Mouse (Mus musculus): ENCODE measurements at regions not wholly inside any gene's neighbourhood (a gene's known extent, or its start where the extent isn't known, plus 50 kb on each side); places are given as distances from the start of the nearest gene placed in this dataset.

DNA sequence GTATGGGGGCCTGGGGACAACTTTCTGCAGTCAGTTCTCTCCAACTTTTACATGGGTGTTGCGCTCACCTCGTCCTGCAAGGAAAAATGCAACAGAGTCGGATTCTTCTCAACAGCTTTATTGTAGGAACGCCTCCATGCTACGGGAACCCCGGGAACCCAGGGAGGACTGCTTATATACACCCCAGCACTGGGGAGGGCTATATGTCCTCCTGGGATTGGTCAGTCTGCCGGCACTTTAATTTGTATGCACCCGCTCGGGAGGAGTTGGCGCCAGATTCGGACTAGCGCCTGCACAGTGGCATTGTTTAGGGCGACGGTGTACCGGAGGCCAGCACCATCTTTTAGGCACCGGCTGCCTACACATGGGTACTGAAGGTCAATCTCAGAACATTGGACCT, 864.5 kb upstream of the Sel1l start:
- no peaks in the 10 kb centered on the region for H3K36me3 ChIP-seq
- no peak overlapping the region for H3K9ac ChIP-seq
- no peak overlapping the region for H3K27ac ChIP-seq
- 95% methylated on average over 16 of the region's 16 CpGs for WGBS
- no peaks in the 10 kb centered on the region for H3K9me3 ChIP-seq
- no peaks in the 10 kb centered on the region for H3K27me3 ChIP-seq
- H3K4me2 ChIP-seq (replicated peaks) = no peak overlapping the region
- no peak for ATAC-seq (ENCODE audit: low FRiP score, low read depth)
- no peak overlapping the region for H3K4me3 ChIP-seq
- no peaks in the 10 kb centered on the region for H3K4me1 ChIP-seq

DNA sequence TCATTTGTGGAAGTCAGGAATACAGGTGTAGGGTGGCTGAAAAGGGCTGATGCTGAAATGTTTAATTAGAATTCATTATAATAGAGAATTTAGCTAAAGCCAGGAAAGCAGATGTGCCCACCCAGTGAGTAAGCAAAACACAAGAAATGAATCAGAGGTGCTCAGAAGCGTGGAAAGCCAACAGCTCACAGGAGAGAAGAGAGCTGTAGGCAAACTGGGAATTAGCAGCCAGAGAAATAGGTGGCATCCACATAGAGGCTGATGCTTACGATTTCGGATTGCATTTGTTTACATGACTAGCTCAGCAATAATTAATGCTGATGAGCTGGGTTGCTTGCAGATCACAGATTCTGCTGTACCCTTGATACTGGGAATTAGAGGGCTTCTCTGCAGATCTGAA, 859.5 kb upstream of the Sel1l start:
- no peak for ATAC-seq (ENCODE audit: low FRiP score, low read depth)

DNA sequence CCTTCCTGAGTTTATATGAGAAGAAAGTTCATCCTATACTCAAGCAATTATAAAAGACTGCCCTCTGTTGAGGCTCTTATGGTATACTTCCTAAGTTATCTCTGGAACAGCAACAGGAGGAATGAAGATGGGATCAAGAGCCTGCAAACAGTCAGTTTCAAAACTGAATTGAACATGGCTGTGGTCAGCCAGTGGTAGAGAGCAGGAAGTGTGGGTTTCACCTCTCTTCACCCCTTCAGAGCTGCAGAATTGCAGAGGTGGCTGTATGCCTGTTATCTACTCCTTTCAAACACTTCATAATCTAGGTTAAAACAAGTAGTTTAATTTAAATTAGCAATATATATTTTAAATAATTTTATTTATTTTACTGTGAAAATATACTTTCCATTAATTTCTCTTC, 854.8 kb upstream of the Sel1l start:
- no peaks in the 10 kb centered on the region for H3K36me3 ChIP-seq

More for the DNA sequence above, 859.5 kb upstream of the Sel1l start:
- Histone ChIP-seq H3K4me2 (replicated peaks) (no peak overlapping the region), H3K27me3 (no peaks in the 10 kb centered on the region), H3K27ac (no peak overlapping the region), H3K9ac (no peak overlapping the region), H3K36me3 (no peaks in the 10 kb centered on the region), H3K4me1 (no peaks in the 10 kb centered on the region), H3K4me3 (no peak overlapping the region), H3K9me3 (no peaks in the 10 kb centered on the region)
- WGBS = 50% methylated on average over 3 of the region's 3 CpGs

DNA sequence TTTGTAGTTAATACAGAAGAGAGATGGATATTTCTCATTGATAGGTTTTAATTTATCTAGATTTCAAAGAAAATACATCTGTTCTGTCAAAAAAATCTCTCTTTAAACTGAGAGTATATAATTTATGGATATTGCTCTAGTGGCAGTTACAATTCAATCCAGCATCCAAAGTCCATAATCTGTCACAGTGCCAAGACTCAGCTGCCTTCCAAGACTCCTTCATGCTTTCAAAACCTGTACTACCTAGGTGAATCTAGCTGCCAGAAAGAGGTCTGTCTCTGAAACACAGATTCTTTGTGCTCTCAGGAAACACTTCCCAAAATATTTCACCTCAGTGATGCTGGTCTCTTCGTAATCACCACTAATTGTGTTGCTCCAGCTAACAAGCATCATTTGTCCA, 844.0 kb upstream of the Sel1l start:
- Histone ChIP-seq H3K36me3 (no peaks in the 10 kb centered on the region), H3K4me3 (no peak overlapping the region), H3K27ac (no peak overlapping the region), H3K9ac (no peak overlapping the region), H3K9me3 (no peaks in the 10 kb centered on the region), H3K4me2 (replicated peaks) (no peak overlapping the region), H3K4me1 (no peaks in the 10 kb centered on the region), H3K27me3 (no peaks in the 10 kb centered on the region)
- WGBS = 84% methylated on average over 1 of the region's 1 CpGs
- no peak for ATAC-seq (ENCODE audit: low FRiP score, low read depth)

More for the DNA sequence above, 854.8 kb upstream of the Sel1l start:
- Histone ChIP-seq H3K4me3 (no peak overlapping the region), H3K27me3 (no peaks in the 10 kb centered on the region), H3K9ac (no peak overlapping the region), H3K4me2 (replicated peaks) (no peak overlapping the region), H3K9me3 (no peaks in the 10 kb centered on the region), H3K27ac (no peak overlapping the region), H3K4me1 (no peaks in the 10 kb centered on the region)
- no peak for ATAC-seq (ENCODE audit: low FRiP score, low read depth)

DNA sequence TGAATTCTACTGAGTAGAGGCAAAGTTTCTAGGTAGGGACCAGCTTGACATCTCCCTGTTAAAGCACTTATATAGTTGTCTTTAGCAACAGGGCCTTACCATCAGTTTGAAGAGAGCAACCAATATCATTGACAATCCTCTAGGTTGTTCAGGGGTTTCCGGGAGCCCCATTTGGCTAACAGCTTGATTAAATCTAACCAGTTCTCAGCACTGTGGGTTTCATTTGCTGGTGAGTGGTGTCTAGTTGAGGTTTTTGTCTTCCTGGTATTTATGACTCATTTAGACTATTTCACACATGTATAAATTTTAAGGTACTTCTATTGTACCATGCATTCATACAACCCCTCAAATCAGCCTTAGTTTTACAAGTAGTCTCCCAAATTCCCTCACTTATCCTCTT, 823.4 kb upstream of the Sel1l start:
- ATAC-seq (ENCODE audit: low FRiP score, low read depth) = no peak
- H3K4me3 ChIP-seq = no peak overlapping the region
- H3K27me3 ChIP-seq = no peaks in the 10 kb centered on the region
- WGBS = 92% methylated on average over 1 of the region's 1 CpGs
- H3K9me3 ChIP-seq = no peaks in the 10 kb centered on the region
- no peak overlapping the region for H3K9ac ChIP-seq
- H3K36me3 ChIP-seq = no peaks in the 10 kb centered on the region
- no peak overlapping the region for H3K4me2 ChIP-seq (replicated peaks)
- no peaks in the 10 kb centered on the region for H3K4me1 ChIP-seq
- H3K27ac ChIP-seq = no peak overlapping the region

DNA sequence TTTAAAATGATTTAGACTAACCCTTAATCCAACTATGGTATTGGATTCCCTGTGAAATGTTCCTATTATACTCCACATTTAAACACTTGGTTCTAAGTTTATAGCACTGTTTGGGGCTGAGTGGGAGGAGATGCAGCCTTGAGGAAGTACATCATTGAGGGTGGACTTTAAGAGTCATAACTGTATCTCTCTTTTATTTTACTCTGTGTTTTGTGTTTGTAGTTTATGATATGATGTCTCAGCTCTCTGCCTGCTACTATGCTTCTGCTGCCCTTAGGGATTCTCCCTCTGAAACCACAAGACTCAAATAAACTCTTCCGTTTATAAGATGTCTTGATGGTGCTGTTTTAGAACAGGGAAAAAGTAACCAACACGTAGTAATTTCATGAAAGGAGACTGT, 797.7 kb upstream of the Sel1l start:
- Histone ChIP-seq H3K9me3 (no peaks in the 10 kb centered on the region), H3K4me2 (replicated peaks) (no peak overlapping the region), H3K27ac (no peak overlapping the region), H3K27me3 (no peaks in the 10 kb centered on the region), H3K4me1 (no peaks in the 10 kb centered on the region), H3K9ac (no peak overlapping the region), H3K4me3 (no peak overlapping the region), H3K36me3 (no peaks in the 10 kb centered on the region)
- no peak for ATAC-seq (ENCODE audit: low FRiP score, low read depth)
- WGBS = 74% methylated on average over 2 of the region's 2 CpGs

DNA sequence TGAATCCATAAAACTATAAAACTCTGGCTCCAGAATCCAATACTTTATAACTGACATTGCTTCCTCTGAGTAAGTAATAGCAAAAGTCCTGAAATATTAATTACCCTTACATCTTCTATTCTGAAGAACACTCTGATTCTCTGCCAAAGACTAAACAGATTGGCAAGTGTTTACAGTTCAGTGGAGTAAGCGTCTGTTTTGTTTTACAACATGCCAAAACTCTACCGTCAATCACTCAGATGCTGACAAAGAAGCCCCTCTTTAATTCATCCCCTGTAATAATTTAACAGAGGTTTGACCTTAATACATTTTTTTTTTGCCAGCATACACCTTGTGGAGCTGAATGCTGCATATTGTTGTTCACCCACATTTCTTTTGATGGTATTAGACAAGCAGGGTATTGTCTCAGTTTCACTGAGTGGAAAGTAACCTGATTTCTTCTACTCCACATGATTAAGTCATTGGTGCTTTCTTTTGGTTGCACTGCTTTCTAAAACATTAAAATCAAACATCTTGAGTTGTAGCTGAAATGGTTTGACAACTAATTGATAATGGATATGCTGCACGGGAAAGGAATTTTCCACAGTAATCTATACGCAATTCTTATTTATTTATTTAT, 796.2 kb upstream of the Sel1l start:
- H3K36me3 ChIP-seq = no peaks in the 10 kb centered on the region
- WGBS = 72% methylated on average over 4 of the region's 4 CpGs
- ATAC-seq (ENCODE audit: low FRiP score, low read depth) = no peak
- no peak overlapping the region for H3K4me3 ChIP-seq
- H3K27me3 ChIP-seq = no peaks in the 10 kb centered on the region
- H3K27ac ChIP-seq = no peak overlapping the region
- no peak overlapping the region for H3K4me2 ChIP-seq (replicated peaks)
- H3K4me1 ChIP-seq = no peaks in the 10 kb centered on the region
- no peak overlapping the region for H3K9ac ChIP-seq
- H3K9me3 ChIP-seq = no peaks in the 10 kb centered on the region

DNA sequence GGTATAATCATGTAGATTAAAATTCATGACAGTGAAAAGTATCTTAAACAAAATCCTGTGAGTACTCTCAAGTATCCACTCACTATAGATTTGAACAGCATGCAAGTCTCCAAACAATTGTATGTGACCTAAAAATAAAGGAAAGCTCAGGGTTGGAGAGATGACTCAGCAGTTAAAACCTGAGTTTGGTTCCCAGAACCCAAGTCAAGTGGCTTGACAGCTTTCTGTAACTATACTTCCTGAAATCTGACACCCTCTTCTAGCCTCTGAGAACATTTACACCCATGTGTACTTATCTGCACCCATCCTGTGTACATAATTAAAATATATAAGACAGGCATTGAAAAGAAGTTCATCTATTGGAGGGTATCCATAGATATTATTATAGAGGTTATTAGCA, 770.2 kb upstream of the Sel1l start:
- Histone ChIP-seq H3K4me1 (no peaks in the 10 kb centered on the region), H3K4me3 (no peak overlapping the region), H3K9ac (no peak overlapping the region), H3K36me3 (no peaks in the 10 kb centered on the region), H3K9me3 (no peaks in the 10 kb centered on the region), H3K4me2 (replicated peaks) (no peak overlapping the region), H3K27me3 (no peaks in the 10 kb centered on the region), H3K27ac (no peak overlapping the region)
- ATAC-seq (ENCODE audit: low FRiP score, low read depth) = no peak

DNA sequence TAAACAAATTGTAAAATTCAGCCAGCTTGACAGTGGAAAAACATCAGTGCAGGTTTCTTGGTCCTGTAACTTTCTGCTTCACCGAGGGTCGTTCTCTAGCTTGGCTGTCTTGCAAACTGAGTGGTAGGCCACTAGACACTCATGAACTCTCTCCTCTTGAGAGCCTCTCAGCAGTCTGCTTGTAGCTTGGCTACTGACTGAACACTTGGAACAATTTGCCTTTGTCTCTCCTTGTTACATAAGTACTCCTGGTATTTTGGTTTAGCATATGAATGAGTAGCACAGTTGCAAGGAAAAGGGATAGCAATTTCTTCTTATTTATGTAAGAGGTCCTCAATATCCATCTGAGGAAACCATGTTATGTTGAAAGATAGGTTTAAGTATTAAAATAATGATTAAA, 769.6 kb upstream of the Sel1l start:
- 39% methylated on average over 2 of the region's 2 CpGs for WGBS
- H3K27ac ChIP-seq = no peak overlapping the region
- H3K36me3 ChIP-seq = no peaks in the 10 kb centered on the region
- no peak overlapping the region for H3K9ac ChIP-seq
- no peak overlapping the region for H3K4me2 ChIP-seq (replicated peaks)
- no peaks in the 10 kb centered on the region for H3K4me1 ChIP-seq
- H3K27me3 ChIP-seq = no peaks in the 10 kb centered on the region
- ATAC-seq (ENCODE audit: low FRiP score, low read depth) = no peak
- H3K9me3 ChIP-seq = no peaks in the 10 kb centered on the region
- H3K4me3 ChIP-seq = no peak overlapping the region

DNA sequence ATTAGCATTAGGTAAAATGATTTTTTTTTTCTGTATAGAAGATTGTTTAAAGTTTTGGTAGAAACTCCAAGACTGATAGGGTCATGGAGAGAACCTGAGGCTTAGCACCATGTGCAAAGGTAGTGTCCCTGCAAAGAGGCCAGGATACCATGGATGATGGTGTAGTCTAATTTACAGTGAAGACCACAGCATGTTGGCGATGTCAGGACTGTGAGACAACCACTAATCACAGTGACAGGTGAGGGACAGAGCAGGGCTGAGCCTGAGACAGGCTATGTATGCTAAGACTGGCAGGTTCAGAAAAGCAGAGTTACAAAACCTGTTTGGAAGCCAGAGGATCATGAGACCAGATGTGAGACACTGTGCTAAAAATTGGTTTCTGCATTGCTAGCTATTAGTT, 752.7 kb upstream of the Sel1l start:
- ATAC-seq (ENCODE audit: low FRiP score, low read depth) = no peak

DNA sequence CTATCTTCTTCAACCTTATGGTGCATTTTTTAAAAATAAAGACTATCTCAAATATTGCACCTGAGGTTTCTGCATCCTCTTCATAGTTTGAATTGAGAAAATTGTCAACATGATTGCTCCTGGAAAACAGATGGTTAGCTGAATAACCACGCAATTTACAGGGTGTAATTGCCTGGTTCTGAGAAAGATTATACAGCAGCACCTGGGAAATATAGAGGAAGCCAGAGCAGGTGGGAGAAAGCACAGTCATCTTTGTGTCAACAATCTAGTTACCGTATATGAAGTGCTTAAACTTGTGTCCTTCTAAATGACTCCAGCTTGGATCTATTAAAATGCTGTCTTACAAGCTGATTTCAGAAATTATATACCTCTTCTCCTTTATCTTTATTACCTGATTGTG, 740.8 kb upstream of the Sel1l start:
- WGBS = 50% methylated on average over 2 of the region's 2 CpGs
- no peak overlapping the region for H3K4me2 ChIP-seq (replicated peaks)
- no peak for ATAC-seq (ENCODE audit: low FRiP score, low read depth)

More for the DNA sequence above, 752.7 kb upstream of the Sel1l start:
- H3K27ac ChIP-seq = no peak overlapping the region
- 91% methylated on average over 1 of the region's 1 CpGs for WGBS
- H3K36me3 ChIP-seq = no peaks in the 10 kb centered on the region
- H3K4me2 ChIP-seq (replicated peaks) = no peak overlapping the region
- no peaks in the 10 kb centered on the region for H3K27me3 ChIP-seq
- no peak overlapping the region for H3K4me3 ChIP-seq
- peaks cover 3% of the 10 kb centered on the region; the same call in 1 of the 2 replicates for H3K4me1 ChIP-seq
- H3K9me3 ChIP-seq = no peaks in the 10 kb centered on the region
- H3K9ac ChIP-seq = no peak overlapping the region

DNA sequence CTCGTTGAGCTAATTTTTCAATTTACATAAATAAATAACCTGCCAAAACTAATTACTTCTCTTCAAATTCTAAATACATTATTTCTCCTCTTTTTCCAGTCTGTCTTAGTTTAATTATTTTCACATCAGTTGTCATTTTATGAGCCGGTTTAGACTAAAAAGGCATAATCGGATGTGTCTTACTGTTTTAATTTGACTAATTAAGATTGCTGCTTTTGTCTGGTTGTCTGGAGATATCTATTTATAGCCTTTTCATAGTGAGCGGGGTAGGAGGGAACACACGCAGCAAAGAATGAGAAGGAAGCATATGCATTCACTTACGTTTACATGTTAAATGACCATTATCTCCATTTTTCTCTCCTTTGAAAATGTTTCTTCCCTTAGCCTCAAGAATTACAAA, 740.3 kb upstream of the Sel1l start:
- 71% methylated on average over 6 of the region's 6 CpGs for WGBS
- no peak overlapping the region for H3K9ac ChIP-seq
- no peaks in the 10 kb centered on the region for H3K36me3 ChIP-seq
- no peaks in the 10 kb centered on the region for H3K9me3 ChIP-seq
- H3K4me1 ChIP-seq = no peaks in the 10 kb centered on the region
- no peaks in the 10 kb centered on the region for H3K27me3 ChIP-seq
- ATAC-seq (ENCODE audit: low FRiP score, low read depth) = no peak
- H3K4me2 ChIP-seq (replicated peaks) = no peak overlapping the region
- no peak overlapping the region for H3K27ac ChIP-seq
- H3K4me3 ChIP-seq = no peak overlapping the region

More for the DNA sequence above, 740.8 kb upstream of the Sel1l start:
- H3K9me3 ChIP-seq = no peaks in the 10 kb centered on the region
- no peak overlapping the region for H3K4me3 ChIP-seq
- no peaks in the 10 kb centered on the region for H3K36me3 ChIP-seq
- H3K4me1 ChIP-seq = no peaks in the 10 kb centered on the region
- H3K27me3 ChIP-seq = no peaks in the 10 kb centered on the region
- H3K27ac ChIP-seq = no peak overlapping the region
- no peak overlapping the region for H3K9ac ChIP-seq

DNA sequence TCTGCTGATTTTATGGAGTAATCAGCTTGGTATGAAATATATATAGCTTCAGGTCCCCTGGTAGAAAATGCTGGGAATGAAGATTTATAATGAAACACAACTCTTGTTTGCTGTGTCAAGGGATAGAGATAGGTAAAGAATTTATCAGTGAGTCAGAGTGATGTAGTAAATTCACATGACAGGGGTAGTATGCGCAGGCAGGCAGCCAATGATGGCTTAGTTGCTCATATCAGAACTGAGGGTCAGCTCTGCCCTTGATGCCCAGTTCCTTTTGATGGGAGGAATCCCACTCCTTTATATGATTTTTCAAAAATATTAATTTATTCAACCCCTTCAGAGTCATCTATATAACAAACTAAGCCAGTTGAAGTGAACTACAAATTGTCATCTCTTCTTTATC, 729.6 kb upstream of the Sel1l start:
- no peaks in the 10 kb centered on the region for H3K9me3 ChIP-seq
- no peak overlapping the region for H3K4me2 ChIP-seq (replicated peaks)
- H3K27me3 ChIP-seq = no peaks in the 10 kb centered on the region
- no peaks in the 10 kb centered on the region for H3K36me3 ChIP-seq
- no peak for ATAC-seq (ENCODE audit: low FRiP score, low read depth)
- no peak overlapping the region for H3K4me3 ChIP-seq
- WGBS = 80% methylated on average over 1 of the region's 1 CpGs
- H3K27ac ChIP-seq = no peak overlapping the region
- H3K9ac ChIP-seq = no peak overlapping the region
- H3K4me1 ChIP-seq = no peaks in the 10 kb centered on the region

Measured in limb, embryonic 13.5 days (tissue).